Mouse (Mus musculus) olfactory bulb, adult 2 months (tissue): ENCODE results near the gene Rer1. TPM values are rescaled to one million over a fixed set of nuclear protein-coding genes. Genes with fewer than 3 reads are reported as not detected.

Experiments
- H3K27ac ChIP-seq: fragments of 200-500 bp; 2 replicates; pipeline ENCODE4 v1.5.1; 2012; ENCODE audit warnings: low read depth, low read length; ENCODE audit not compliant: insufficient read depth
- H3K4me1 ChIP-seq: fragments of 200-500 bp; 2 replicates; pipeline ENCODE4 v1.6.1; 2012; ENCODE audit warnings: low read length; ENCODE audit not compliant: control insufficient read depth, insufficient read depth
- H3K4me3 ChIP-seq: fragments of 200-500 bp; 2 replicates; pipeline ENCODE4 v1.5.1; 2012; ENCODE audit warnings: mild to moderate bottlenecking, low read depth, low read length, moderate library complexity; ENCODE audit not compliant: insufficient read depth
- CTCF ChIP-seq: fragments of 200-500 bp; IDR thresholded peaks from 2 replicates; pipeline ENCODE4 v1.5.1; 2012; ENCODE audit warnings: low read depth, mild to moderate bottlenecking, low read length, moderate library complexity; ENCODE audit not compliant: insufficient read depth
- POLR2A ChIP-seq: fragments of 200-500 bp; IDR thresholded peaks from 2 replicates; pipeline ENCODE4 v1.6.1; 2012; ENCODE audit warnings: mild to moderate bottlenecking, low read depth, low read length, moderate library complexity; ENCODE audit not compliant: insufficient read depth
- WGBS: fragments of 180-500 bp; shearing (Covaris S2); methylation state at CpG from one replicate; pipeline ENCODE4 v1.1.7; 2018; 5-methylcytosine and 5-hydroxymethylcytosine counted together
- polyA plus RNA-seq: library from polyadenylated mRNA; stranded (reverse); fragments of >200 nt; gene quantifications from 2 replicates; pipeline ENCODE4 v1.2.4, GENCODE M21; 2012; ENCODE audit warnings: low replicate concordance; ENCODE audit not compliant: missing spikeins, insufficient read depth, insufficient read length

Rer1 gene
- polyA plus RNA-seq, 1 experiment: not detected

- TF ChIP-seq POLR2A (no peak), CTCF (no peak)
- WGBS: 33% methylated on average over 10 of the region's 10 CpGs
- Histone ChIP-seq H3K4me3 (no peak overlapping the region), H3K4me1 (peaks cover 73% of the 10 kb centered on the region), H3K27ac (peak overlapping the region; percentile 91)
Measured at GRCm38 (mm10) chr4:155118278-155118677, 32.1 kb upstream of the Rer1 start.

GRCm38 (mm10) chr4:155117396-155117978 lies 31.3 kb upstream of the Rer1 start:
- WGBS: 47% methylated on average over 6 of the region's 6 CpGs

GRCm38 (mm10) chr4:155116607-155117006 lies 30.4 kb upstream of the Rer1 start:
- TF ChIP-seq POLR2A (no peak), CTCF (no peak)
- Histone ChIP-seq H3K4me1 (peaks cover 61% of the 10 kb centered on the region), H3K27ac (peak overlapping the region; percentile 92), H3K4me3 (no peak overlapping the region)
- WGBS: 61% methylated on average over 4 of the region's 4 CpGs

More at GRCm38 (mm10) chr4:155117396-155117978, 31.3 kb upstream of the Rer1 start:
- Histone ChIP-seq H3K4me1 (peaks cover 70% of the 10 kb centered on the region), H3K27ac (peak overlapping the region; percentile 92), H3K4me3 (no peak overlapping the region)
- TF ChIP-seq CTCF (no peak), POLR2A (0 out of 2 replicates have a peak, but pooled peaks have one; percentile 24)

GRCm38 (mm10) chr4:155113766-155114410 lies 27.7 kb upstream of the Rer1 start:
- Histone ChIP-seq H3K4me1 (peaks cover 51% of the 10 kb centered on the region), H3K27ac (no peak overlapping the region), H3K4me3 (no peak overlapping the region)
- 84% methylated on average over 8 of the region's 8 CpGs for WGBS
- TF ChIP-seq POLR2A: no peak
- no peak for TF ChIP-seq CTCF

- peaks cover 23% of the 10 kb centered on the region for H3K4me1 ChIP-seq
- no peak overlapping the region for H3K4me3 ChIP-seq
- 72% methylated on average over 5 of the region's 5 CpGs for WGBS
- H3K27ac ChIP-seq: peak overlapping the region; percentile 82
- TF ChIP-seq POLR2A (no peak), CTCF (no peak)
Measured at GRCm38 (mm10) chr4:155109471-155109870, 23.3 kb upstream of the Rer1 start.

- WGBS: 93% methylated on average over 4 of the region's 4 CpGs
- Histone ChIP-seq H3K27ac (no peak overlapping the region), H3K4me1 (peaks cover 15% of the 10 kb centered on the region), H3K4me3 (no peak overlapping the region)
- TF ChIP-seq POLR2A (no peak), CTCF (no peak)
Measured at GRCm38 (mm10) chr4:155107886-155108285, 21.7 kb upstream of the Rer1 start.

- WGBS: 93% methylated on average over 4 of the region's 4 CpGs
- TF ChIP-seq POLR2A (no peak), CTCF (no peak)
- H3K27ac ChIP-seq: no peak overlapping the region
- H3K4me3 ChIP-seq: no peak overlapping the region
- peaks cover 6% of the 10 kb centered on the region for H3K4me1 ChIP-seq
Measured at GRCm38 (mm10) chr4:155098572-155098971, 12.4 kb upstream of the Rer1 start.

GRCm38 (mm10) chr4:155097452-155097851 lies 11.3 kb upstream of the Rer1 start:
- 90% methylated on average over 6 of the region's 6 CpGs for WGBS
- peaks cover 6% of the 10 kb centered on the region for H3K4me1 ChIP-seq
- no peak overlapping the region for H3K27ac ChIP-seq
- TF ChIP-seq CTCF (no peak), POLR2A (no peak)
- H3K4me3 ChIP-seq: no peak overlapping the region

- 90% methylated on average over 8 of the region's 8 CpGs for WGBS
- TF ChIP-seq CTCF (no peak), POLR2A (no peak)
- H3K4me3 ChIP-seq: no peak overlapping the region
- peaks cover 6% of the 10 kb centered on the region for H3K4me1 ChIP-seq
- H3K27ac ChIP-seq: no peak overlapping the region
Measured at GRCm38 (mm10) chr4:155095967-155096366, 9.8 kb upstream of the Rer1 start.
